Mouse (Mus musculus) urinary bladder, postnatal 25 days (tissue): Measurements from ENCODE around the gene Sema4f.
A peak's percentile ranks its signal among the peaks of the same experiment; 100 is the strongest.

ENCODE experiments used
- DNase-seq: peaks from one replicate; pipeline ENCODE4 v3.0.0; 2022; ENCODE audit warnings: low spot score

Gene Sema4f

DNA sequence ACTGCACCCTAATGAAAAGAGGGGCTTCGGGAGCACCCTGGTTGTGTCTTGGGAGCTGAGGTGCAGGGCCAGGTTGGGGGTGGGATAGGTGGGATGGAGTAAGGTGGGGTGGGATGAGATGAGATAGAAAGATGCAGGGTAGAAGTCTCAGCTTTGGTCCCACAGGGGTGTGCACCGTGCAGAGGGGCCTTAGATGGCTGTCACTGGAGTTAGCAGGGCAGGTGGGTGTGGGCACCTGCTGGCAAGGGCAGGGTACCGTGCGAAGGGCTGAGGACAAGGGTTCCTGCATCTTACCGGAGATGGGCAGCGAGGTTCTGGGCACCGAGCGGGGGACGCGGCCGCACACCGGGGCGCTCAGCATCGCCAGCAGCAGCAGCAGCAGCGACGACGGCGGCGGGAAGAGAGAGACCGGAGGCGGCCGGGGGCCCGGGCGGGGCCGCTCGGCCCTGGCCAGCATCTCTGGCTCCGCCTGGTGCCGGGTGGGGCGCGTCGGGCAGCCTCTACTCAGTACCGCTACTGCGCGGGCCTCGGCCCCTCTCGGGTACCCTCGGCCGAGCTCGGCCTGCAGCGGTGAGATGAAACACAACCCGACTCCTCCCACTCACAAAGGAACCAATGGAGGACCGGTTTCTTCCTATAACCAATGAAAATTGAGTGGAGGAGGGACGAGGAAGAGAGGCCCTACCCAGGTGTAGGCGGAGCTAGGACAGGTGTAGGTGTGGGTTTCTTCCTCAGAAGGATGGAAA, at the start of gene Sema4f:
Gene Sema4f (minus strand): TSS at position 603 of the 746 bp plus-strand sequence.
- DNase-seq = no peak

DNA sequence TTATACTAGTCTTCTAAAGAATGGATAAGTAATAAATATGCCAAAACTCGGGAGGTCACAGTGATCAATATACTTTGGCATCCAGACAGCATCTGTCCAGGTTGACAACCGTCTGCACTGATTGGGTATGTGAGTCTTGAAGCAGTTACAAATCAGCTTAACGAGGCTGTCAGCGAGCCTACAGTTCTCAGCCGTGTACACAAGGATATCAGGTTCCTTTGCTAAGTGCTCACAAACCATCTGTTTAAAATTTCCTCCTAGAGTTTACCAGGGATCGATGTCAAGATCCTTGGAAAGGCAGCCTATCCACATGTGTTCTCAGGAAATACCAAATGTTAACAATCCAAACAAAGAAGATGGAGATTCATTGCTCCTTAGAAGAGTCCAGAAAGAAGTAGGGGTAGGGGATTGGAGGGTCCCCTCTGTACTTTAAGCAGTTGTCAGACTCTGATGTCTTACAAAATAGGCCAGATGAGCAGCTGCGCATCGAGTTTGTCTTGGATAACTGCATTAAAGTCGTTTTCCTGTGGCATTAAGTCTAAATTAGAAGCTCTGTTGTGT, 47.9 kb upstream of the Sema4f start:
- DNase-seq = no peak

DNA sequence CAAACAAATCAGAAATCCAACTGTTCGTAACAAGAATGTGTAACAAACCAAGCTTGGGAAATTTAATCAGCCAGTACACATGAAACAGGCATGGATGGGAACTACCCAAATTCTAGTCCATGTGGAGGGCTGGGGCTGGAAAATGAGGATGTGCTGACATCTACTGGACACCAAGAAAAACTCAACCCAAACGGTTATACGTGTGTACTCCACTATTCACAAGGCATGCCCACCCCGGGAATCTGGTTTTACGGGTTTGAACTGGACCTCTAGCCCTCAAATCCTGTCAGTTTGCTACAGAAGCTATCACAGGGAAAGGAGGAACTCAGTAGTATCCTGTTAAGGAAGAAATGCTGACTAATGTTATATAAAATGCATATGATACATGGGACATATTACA, 31.5 kb upstream of the Sema4f start:
- DNase-seq = peak; percentile 47

DNA sequence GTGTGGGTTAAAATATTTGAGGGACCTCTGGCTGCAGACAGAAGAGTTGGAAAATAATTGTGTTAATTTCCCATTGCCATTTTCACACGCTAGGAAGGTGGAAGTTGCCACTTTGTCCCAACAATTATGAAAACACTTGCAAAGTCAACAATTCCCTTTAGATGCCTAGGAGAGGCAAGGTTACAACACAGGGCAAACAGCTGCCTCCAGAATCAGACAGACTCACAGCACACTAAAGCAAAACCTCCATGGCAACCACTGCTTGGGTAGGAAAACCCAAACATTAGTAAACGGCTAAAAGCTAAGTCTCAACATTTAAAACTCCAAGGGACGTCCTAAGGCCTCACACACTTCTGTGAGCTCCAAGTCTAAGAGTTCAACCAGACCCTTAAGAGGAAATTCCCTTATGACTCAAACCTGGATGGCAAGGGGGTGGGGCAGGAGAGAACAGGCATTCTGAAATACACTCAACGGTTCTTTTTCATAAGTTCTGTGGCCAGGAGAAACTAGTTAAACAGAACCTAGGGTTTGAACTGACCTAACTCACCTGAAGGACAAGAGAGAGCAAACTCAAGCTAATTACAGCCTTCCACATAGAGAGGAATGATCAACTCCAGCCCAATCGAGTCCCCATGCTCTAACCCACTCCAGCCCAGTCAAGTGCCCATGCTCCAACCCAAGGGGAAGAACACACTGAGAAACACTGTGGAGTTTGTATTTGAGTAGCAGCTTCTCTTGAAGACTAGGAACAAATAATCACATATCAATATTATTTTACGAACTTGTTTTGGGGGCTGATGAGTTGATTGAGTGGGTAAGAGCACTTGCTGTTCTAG, 29.9 kb upstream of the Sema4f start:
- DNase-seq = no peak

DNA sequence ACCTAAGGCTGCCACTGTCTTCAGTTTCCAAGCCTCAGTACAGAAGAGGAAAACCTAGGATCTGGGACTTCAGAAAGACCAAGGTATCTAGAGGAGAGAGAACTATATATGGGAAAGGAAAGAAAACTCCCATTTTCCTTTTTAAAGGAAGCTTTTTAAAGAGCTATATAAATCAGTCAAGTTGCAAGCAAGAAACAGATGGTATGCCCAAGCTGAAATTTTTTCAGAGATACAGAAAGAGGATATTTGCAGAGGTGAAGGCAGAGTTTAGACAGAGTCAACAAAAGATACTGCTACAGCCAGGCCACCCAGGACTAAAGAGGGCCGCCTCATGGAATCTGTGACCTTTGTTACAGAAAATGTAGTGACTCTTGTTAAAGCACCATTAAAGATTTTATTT, 22.1 kb upstream of the Sema4f start:
- DNase-seq = no peak

DNA sequence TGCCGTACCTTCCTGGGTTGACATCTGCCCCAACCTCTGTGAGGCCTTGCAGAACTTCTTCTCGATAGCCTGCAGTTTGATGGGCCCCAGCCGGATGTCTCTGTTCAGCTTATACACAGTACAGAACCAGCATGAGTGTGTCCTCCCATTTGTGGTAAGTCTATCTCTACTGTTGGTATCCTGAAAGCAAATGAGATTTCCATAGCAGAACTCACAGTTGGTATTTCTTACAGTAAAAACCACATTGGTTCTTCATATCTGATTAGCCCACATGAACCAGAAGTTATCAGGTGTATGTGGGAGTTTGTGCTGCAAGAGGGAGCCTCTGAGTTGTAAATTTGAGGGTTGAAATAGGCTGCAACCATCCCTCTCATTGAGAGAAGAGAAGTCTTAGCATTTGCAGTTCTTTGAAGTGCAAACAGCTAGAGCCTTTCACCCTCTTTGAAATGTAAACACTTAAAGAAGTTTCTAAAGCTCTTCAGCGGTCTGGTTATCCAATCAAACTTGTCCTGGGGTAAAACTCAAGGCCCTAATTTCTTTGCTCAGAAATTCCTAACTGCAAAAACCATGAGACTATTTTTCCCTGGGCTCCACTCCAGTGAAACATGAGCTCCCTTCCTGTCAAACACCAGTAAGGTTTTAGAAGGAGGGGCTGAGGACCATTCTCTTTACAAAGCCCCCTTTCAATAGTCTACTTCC, 17.1 kb upstream of the Sema4f start:
- no peak for DNase-seq

DNA sequence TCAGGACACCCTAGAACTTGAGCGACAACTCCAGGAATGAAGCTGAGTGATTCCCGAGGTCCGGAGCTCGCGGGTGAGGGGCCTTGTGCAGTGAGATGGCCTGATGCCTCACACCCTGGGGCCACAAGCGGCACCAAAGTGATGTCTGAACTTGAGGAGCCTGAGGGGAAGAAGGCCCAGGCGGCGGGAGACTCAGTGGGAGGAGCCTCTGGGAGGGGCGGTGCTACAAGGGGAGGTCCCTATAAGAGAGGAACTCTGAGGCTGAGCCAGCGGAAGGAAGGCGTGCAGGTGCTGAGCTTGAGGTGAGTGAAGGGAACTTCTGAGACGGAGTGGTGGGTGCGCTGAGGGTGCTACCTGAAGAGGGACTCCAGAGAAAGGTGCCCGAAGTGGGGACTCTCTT, 7.1 kb upstream of the Sema4f start, which contains the start of gene M1ap:
Gene M1ap (plus strand): TSS at position 252 of the 400 bp plus-strand sequence.
- no peak for DNase-seq

DNA sequence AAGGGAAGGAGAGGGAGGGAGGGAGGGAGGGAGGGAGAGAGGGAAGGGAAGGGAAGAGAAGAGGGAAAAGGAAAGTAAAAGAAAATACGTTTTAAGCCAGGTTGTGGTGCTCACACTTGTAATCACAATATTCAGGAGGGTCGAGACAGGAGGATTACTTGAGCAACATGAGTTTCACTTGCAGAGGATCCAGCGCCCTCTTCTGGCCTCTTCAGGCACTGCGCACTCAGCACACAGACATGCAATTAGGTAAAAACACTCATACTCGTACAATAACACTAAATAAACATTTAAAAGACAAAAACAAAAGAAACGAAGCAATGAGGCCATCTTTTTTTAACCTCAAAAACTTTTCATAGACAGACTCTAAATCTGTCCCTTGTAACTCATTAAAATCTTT, 6.2 kb upstream of the Sema4f start:
- no peak for DNase-seq

DNA sequence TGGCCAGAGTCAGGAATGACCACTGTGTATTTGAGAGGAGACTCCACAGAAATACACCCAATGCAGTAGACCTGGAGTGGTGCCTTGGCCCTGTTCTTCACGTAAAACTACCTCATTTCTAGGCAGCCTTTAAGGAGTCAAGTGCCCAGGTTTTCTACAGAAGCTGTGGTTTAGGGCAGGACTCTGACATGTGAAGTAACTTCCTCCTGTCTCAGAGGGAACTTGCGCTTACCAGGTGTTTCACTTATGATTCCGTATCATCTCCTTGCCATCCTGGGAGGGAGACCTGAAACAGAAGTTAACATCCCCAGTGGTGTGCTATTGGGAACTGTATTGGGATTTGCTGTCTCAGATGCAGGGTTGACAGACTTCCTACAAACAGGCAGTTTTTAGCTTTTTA, 1.2 kb upstream of the Sema4f start:
- no peak for DNase-seq

DNA sequence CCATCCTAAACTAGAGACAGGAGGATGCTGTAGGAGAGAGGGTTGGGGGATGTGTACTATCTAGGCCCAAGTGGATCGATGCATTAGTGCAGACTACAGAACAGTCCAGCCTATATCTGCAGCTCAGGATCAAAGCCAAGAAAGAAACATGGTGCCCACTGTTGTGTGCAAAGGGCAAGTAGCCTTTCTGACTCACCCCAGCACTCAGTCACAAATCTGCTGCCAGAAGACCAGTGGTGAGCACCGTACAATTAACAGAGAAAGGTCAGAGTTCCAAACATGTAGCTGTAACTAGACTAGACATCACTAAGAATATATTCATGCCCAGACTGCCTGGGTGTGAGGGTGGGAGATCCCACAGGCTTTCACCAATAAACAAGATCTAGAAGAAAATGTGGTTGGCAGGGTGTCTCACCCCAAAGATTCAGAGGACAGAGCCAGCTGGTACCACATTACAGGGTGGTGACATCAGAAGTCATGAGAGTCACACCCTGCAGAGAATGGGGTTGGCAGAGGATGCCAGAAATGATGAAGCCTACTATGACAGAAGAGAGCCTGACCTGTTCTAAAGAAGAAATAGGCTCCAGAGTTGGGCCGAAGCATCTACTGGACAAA, 4.8 kb downstream of the Sema4f start:
- no peak for DNase-seq

DNA sequence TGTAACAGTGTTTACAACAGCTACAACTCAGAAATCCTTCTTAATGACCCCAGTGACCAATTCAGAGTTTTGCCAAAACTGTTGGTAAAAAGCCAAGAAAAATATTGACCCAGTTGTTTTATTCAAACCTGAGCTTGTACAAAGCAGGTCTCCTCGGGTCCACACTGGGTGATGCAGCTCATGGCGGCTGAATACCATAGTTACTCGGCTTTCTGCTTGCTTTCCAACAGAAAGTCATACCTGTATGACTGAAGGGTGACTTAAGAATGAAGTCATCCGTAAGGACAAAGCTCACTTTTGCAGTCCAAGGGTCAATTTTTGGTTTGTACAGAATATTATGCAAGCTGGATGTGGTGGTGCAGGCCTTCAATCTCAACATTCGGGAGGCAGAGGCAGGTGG, 12.0 kb downstream of the Sema4f start:
- DNase-seq = no peak

DNA sequence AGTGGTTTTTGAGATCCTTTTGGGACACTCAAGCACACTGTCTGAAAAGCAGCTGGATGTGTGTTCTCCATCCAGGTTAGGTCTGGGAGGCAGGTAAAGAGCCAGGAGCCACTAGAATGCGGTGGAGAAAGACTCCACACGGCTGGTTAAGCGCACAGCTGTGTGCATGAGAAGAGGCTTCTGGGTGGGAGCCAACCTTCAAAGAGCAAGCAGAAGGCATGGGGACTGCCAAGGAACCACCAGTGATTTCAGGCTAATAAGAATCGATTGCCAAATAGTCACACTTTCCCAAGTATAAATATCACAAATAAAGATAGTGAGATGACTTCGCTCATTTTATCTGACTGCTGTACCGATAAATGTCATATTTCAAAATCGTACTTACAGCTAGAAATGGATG, 13.0 kb downstream of the Sema4f start:
- no peak for DNase-seq

DNA sequence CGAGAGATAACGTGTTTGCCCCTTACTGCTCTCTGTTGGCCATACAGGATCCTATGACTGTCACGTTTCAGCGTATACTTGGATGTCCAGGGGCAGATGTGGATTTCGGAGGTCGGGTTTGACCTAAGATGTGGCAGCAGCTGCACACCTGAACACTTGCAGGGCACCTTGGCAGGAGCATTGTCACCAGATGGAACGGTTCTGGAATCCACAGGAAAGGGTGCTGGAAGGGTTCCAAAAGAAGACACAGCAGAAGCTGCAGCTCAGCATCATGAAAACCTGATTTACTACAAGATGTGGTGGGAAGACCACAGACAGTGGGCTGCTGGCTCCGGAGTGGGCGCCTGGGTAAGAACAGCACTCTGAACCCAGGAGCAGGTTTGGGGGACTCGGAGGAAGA, 13.5 kb downstream of the Sema4f start:
- DNase-seq = no peak

DNA sequence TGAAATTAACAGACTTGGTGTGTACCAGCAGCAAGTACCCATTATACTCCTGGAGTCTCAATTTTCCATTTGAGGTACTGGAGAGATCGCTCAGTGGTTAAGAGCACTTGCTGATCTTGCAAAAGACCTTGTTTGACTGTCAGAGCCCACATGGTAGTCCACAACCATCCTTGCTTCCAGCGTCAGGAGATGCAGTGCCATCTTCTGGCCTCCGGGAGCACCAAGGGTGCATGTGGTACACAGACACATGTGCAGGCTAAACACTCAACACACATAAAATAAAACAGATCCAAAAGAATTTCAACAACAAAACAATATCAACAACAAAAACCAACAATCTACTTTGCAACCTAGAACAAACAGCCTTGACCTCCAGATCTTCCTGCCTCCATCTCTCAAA, 14.6 kb downstream of the Sema4f start:
- DNase-seq = no peak

DNA sequence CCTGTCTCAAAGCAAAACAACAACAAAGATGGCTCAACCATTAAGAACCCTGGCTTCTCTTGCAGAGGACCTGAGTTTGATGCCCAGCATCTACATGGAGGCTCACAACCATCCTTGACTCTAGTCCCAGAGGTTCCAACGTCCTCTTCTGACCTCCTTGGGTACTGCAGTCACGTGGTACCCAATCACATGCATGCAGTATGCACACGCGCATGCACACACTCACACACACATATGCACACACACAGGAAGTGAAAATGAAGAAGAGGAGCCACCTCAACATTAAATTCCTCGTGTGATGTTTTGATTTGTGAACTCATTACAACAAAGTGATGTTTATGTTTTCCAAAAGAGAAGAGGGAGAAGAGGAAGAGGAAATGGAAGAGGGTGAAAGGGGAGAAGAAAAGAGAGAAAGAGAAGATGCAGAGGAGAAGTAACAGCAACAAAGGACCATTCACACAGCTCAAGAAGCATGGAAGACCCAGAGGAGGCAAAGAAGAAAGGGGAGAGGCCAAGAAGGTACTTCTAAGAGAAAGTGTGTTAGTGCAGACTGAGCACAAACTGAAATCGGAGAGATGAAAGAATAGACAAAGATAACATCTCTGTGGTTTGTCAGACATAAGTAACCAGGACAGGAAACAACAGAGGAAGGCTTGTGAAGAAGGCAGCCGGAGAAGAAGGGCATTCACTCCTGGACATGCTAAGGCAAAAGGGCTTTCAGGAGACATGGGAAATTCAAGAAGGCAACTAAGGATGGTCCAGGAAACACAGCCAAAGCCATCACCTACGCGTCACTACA, 17.9 kb downstream of the Sema4f start:
- no peak for DNase-seq

DNA sequence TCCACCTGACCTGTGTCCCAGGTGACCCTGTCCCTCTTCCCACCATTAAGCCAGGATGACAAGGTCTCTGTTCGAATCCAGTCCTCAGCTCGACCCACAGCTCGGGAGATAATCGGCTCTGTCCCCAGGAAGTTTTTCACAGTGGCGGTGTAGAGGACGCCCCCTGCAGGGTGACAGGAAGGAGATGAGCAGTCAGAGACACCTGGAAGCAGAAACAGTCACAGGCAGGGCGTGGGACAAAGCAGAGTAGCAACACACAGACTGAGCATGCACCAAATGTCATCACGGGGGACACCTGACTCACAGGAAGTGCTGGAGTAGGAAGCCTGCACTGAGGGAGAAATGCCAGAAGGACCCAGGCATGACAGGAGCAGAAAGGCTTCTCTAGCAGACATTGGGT, 20.0 kb downstream of the Sema4f start:
- DNase-seq = no peak

DNA sequence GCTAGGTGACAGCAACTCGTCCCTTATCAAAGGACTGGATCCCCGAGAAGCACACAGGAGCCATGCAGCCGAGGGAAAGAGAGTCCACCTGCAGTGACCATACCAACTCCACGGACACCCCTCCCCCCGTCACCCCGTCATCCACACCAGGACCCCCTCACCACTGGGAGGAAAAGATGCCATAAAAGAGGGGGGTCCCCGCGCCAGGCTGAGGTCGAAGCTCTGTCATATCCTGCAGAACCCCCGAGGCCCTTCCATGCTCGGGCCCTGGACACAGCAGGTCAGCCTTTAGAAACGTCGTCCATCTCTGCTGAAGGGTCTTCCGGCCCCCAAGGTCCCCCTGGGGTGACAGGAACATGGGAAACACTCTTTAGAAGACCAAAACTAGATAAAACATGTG, 21.2 kb downstream of the Sema4f start:
- no peak for DNase-seq

DNA sequence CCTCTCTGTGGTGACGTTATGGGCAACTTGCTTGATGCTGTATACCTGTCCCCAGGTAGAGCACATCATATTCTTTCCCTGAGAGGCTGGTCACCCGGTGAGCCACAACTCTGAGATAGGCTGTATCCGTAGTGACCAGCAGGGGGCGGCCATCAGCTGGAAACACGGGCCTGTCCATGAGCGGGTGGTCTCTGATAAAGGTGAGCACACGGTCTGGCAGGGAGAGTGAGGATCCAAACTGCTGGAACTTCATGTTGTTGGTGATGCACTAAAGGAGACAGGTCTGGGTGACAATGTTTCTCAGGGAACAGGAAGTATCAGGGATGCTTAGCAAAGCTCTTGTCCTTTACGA, 21.8 kb downstream of the Sema4f start:
- DNase-seq = peak; percentile 56

DNA sequence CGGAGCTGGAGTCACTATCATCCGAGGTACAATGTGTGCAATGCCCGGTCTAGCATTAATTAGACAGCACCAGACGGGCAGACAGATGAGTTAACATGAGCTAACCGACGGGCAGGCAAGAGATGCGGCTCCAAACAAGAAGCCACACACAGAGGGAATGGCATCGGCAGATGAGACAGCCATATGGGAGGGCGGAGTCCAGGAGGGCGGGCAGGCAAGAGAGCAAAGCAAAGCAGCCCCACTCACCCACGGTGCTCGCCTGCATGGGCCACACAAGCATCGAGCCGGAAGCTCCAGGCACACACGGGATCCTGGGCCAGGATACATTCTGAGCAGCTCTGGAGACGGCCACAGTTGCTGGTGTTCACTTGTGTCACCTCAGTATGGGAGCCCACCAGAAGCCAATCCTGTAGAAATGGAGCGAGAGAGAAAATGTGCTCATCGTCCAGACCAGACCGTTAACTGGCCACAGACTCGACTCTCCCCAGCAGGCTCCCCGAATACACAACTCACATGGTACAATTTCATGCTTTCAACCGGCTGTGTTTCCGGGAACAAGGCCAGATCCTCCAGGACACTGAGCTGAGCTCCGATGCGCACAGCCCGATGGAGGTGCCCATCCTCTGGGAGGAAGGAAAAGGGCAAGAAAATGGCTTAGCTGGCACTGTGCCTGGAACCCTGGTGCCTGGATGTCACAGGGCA, 22.3 kb downstream of the Sema4f start:
- DNase-seq = no peak

DNA sequence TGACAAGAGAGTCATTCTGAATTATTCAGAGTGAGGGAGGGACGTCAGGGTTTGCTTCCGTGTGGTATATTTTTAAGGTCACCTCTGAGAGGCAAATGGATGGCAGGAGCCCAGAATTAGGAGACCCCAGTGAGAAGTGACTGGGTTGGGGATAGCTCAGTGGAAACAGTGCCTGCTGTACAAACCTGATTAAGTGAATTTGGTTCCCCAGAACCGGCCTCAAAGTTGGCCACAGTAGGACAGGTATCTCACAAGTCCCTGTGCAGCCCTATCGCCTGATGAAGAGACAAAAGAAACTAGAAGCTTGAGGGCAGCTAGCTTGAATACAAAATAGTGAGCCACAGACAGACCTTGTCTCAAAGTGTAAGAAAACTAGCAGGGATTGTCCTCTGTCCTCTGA, 23.1 kb downstream of the Sema4f start:
- DNase-seq = no peak

DNA sequence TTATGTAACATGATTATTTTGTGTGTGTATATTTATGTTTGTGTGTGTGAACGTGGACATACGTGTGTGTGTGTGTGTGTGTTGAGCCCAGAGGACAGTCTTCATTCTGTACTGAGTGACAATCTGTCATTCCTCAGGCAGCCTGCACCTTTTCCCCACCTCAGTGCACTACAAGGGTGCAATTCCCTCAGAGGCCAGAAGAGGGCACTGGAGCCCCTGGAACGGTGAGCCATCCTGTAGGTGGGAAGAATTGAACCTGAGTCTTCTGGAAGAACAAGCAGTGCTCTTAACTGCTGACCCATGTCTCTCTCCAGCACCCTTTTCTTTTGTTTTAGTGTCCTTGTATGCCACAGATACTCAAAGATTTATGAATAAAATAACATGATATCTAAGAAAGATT, 23.7 kb downstream of the Sema4f start:
- peak; percentile 45 for DNase-seq
